Mouse (Mus musculus): ENCODE data around the gene Grm2. TPM values are rescaled to one million over a fixed set of nuclear protein-coding genes. Genes with fewer than 3 reads are reported as not detected.

Grm2 gene
- polyA plus RNA-seq, 1 experiment: not detected

DNA sequence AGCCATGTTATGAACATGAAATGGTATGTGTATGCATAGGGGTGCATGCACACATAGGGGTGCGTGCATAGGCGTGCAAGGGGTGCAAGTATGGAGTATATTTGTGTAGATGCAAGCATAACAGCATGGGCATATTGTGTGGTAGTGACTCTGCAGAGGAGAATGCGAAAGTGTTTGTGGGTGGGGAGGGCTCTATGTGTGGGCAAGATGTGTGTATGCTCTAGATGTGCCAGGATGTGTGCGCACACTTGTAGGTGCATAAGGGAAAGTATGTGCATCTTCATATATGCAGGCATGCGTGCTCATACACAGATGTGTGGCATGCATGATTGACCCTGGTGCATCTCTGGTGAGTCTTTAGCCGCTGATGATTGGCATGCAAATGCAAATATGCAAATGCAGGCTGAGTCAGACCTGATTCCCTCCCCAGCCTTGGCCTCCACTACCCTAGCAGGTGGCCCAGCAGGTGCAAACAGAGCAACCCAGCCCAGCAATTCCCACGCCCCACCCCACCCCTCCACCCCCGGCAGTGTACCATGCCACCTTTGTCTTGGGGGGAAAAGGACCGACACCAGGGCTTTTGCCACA, 10.1 kb downstream of the Grm2 start:
- Histone ChIP-seq H3K79me2 (ENCODE audit: control insufficient read depth, insufficient read depth) (no peaks in the 10 kb centered on the region), H3ac (ENCODE audit: control insufficient read depth, insufficient read length) (no peak overlapping the region), H3K36me3 (ENCODE audit: control insufficient read depth, insufficient read depth) (no peaks in the 10 kb centered on the region), H3K27me3 (ENCODE audit: control insufficient read depth, insufficient read depth, insufficient read length) (peaks cover 47% of the 10 kb centered on the region), H3K4me3 (no peak overlapping the region), H3K4me2 (ENCODE audit: low read depth) (no peak overlapping the region)
- TF ChIP-seq MYOD1 (IDR thresholded peaks at IDR 0.05; ENCODE audit: control insufficient read depth in 1 of 3, insufficient read length in 2 of 3, low read depth in 2 of 3): no peak
- TF ChIP-seq POLR2AphosphoS2 (IDR thresholded peaks at IDR 0.05; ENCODE audit: insufficient read length, low read depth): no peak
- no peak for TF ChIP-seq E2F4 (IDR thresholded peaks at IDR 0.05; ENCODE audit: insufficient read depth)
- TF ChIP-seq POLR2A (IDR thresholded peaks at IDR 0.05; ENCODE audit: insufficient read length, low read depth): no peak
- no peak for TF ChIP-seq SRF (IDR thresholded peaks at IDR 0.05; ENCODE audit: control insufficient read depth, insufficient read length, low read depth)
- TF ChIP-seq REST (IDR thresholded peaks at IDR 0.05; ENCODE audit: insufficient read depth, insufficient read length): no peak
- no peak for TF ChIP-seq CEBPB (IDR thresholded peaks at IDR 0.05; ENCODE audit: insufficient read depth, poor library complexity, severe bottlenecking)
- no peak for TF ChIP-seq USF1 (IDR thresholded peaks at IDR 0.05; ENCODE audit: low read depth)

DNA sequence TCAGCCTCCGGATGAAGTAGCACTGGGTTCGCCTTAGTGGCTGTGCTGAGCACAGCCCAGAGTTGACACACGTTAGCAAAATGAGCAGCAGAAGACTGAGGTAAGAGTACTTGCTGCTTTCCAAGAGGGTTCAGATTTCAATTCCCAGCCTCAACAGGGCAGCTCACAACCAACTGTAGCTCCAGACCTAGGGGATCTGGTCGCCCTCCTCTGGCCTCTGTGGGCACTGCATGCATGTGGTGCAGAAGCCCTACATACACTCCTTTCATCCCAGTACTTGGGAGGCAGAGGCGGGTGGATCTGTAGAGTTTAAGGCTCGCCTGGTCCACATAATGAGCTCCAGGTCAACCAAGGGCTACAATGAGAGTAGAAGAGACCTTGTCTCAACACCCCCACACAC, 12.1 kb downstream of the Grm2 start:
- Histone ChIP-seq H3K4me2 (ENCODE audit: low read depth) (no peak overlapping the region), H3K4me3 (no peak overlapping the region), H3K79me2 (ENCODE audit: control insufficient read depth, insufficient read depth) (no peaks in the 10 kb centered on the region), H3K27me3 (ENCODE audit: control insufficient read depth, insufficient read depth, insufficient read length) (peaks cover 37% of the 10 kb centered on the region), H3ac (ENCODE audit: control insufficient read depth, insufficient read length) (no peak overlapping the region), H3K36me3 (ENCODE audit: control insufficient read depth, insufficient read depth) (no peaks in the 10 kb centered on the region)
- TF ChIP-seq SRF (IDR thresholded peaks at IDR 0.05; ENCODE audit: control insufficient read depth, insufficient read length, low read depth) (no peak), MYOG (IDR thresholded peaks at IDR 0.05; ENCODE audit: control insufficient read depth in 1 of 3, insufficient read depth in 1 of 3, insufficient read length in 2 of 3, low read depth in 2 of 3) (no peak), MAX (IDR thresholded peaks at IDR 0.05; ENCODE audit: low read depth) (no peak), REST (IDR thresholded peaks at IDR 0.05; ENCODE audit: insufficient read depth, insufficient read length) (no peak)

DNA sequence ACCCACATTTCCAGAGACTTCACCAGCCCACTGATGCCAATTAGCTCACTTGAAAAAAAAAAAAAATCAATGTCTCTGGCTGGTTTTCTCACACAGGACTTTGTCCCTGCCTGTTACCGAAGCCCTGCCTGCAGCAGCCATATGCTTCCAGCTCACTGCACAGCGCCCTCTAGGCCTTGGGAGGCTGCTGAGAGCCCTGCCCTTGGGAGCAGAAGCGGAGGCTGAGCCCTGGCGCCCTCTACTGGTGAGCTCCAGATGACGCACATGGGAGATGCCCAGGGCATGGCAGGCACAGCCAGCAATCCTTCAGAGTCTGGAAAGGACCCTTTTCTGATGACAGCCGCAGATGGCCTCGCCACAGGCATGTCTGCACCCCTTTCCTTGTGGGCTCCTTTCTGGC, 12.8 kb downstream of the Grm2 start:
- no peak overlapping the region for H3K4me2 ChIP-seq (ENCODE audit: low read depth)
- no peaks in the 10 kb centered on the region for H3K36me3 ChIP-seq (ENCODE audit: control insufficient read depth, insufficient read depth)
- H3K79me2 ChIP-seq (ENCODE audit: control insufficient read depth, insufficient read depth): no peaks in the 10 kb centered on the region
- peaks cover 34% of the 10 kb centered on the region for H3K27me3 ChIP-seq (ENCODE audit: control insufficient read depth, insufficient read depth, insufficient read length)
- H3K4me3 ChIP-seq: no peak overlapping the region
- TF ChIP-seq MAX (IDR thresholded peaks at IDR 0.05; ENCODE audit: low read depth): no peak
- TF ChIP-seq USF1 (IDR thresholded peaks at IDR 0.05; ENCODE audit: low read depth): no peak
- TF ChIP-seq E2F4 (IDR thresholded peaks at IDR 0.05; ENCODE audit: insufficient read depth): no peak
- no peak for TF ChIP-seq TCF12 (IDR thresholded peaks at IDR 0.05; ENCODE audit: insufficient read depth, poor library complexity, severe bottlenecking)
- TF ChIP-seq MYOD1 (IDR thresholded peaks at IDR 0.05; ENCODE audit: control insufficient read depth in 1 of 3, insufficient read length in 2 of 3, low read depth in 2 of 3): no peak
- no peak for TF ChIP-seq POLR2AphosphoS2 (IDR thresholded peaks at IDR 0.05; ENCODE audit: insufficient read length, low read depth)
- no peak for TF ChIP-seq REST (IDR thresholded peaks at IDR 0.05; ENCODE audit: insufficient read depth, insufficient read length)
- no peak for TF ChIP-seq POLR2A (IDR thresholded peaks at IDR 0.05; ENCODE audit: insufficient read length, low read depth)
- TF ChIP-seq SRF (IDR thresholded peaks at IDR 0.05; ENCODE audit: control insufficient read depth, insufficient read length, low read depth): no peak
- TF ChIP-seq TCF3 (IDR thresholded peaks at IDR 0.05; ENCODE audit: insufficient read length, low read depth): no peak
- TF ChIP-seq MYOG (IDR thresholded peaks at IDR 0.05; ENCODE audit: control insufficient read depth in 1 of 3, insufficient read depth in 1 of 3, insufficient read length in 2 of 3, low read depth in 2 of 3): no peak
- TF ChIP-seq CEBPB (IDR thresholded peaks at IDR 0.05; ENCODE audit: insufficient read depth, poor library complexity, severe bottlenecking): no peak
- H3ac ChIP-seq (ENCODE audit: control insufficient read depth, insufficient read length): no peak overlapping the region

DNA sequence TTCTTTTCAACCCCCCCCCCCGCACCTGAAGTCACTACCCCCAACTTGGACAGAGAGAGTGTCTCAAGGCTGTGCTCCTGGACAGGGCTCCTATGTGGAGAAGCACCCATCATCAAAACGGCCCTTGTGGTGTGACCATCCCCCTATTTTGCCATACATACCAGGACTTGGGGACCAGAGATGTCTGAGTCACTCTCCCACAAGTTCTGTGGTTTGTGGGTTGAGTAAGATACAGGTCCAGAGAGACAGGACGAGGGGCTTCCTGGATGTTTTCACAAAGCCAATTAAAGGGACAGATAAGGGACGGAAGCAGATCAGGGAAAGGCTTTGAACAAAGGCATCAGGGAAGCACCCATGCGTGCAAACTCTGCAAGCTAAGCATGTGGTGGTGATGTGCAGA, 14.5 kb downstream of the Grm2 start:
- Histone ChIP-seq H3ac (ENCODE audit: control insufficient read depth, insufficient read length) (no peak overlapping the region), H3K36me3 (ENCODE audit: control insufficient read depth, insufficient read depth) (no peaks in the 10 kb centered on the region), H3K79me2 (ENCODE audit: control insufficient read depth, insufficient read depth) (no peaks in the 10 kb centered on the region), H3K4me3 (no peak overlapping the region), H3K27me3 (ENCODE audit: control insufficient read depth, insufficient read depth, insufficient read length) (peaks cover 17% of the 10 kb centered on the region), H3K4me2 (ENCODE audit: low read depth) (no peak overlapping the region)
- TF ChIP-seq REST (IDR thresholded peaks at IDR 0.05; ENCODE audit: insufficient read depth, insufficient read length) (no peak), POLR2AphosphoS2 (IDR thresholded peaks at IDR 0.05; ENCODE audit: insufficient read length, low read depth) (no peak), CEBPB (IDR thresholded peaks at IDR 0.05; ENCODE audit: insufficient read depth, poor library complexity, severe bottlenecking) (no peak), MYOD1 (IDR thresholded peaks at IDR 0.05; ENCODE audit: control insufficient read depth in 1 of 3, insufficient read length in 2 of 3, low read depth in 2 of 3) (no peak), POLR2A (IDR thresholded peaks at IDR 0.05; ENCODE audit: insufficient read length, low read depth) (no peak), SRF (IDR thresholded peaks at IDR 0.05; ENCODE audit: control insufficient read depth, insufficient read length, low read depth) (no peak)

DNA sequence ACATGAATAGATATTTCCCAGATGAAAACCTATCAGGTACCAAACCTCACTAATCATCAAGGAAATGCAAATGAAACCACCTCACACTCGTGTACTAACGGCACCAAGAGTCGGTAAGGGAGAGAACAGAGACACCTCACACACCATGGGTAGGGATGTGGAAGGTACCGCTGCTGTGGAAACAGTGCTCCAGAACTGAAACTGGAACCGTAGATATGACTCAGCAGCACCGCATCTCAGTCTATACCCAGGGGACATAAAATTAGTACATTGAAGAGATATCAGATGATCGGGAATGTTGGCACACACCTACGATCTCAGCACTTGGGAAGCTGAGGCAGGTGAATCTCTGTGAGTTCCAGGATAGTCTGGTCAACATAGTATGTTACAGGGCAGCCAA, 17.7 kb downstream of the Grm2 start:
- TF ChIP-seq TCF3 (IDR thresholded peaks at IDR 0.05; ENCODE audit: insufficient read length, low read depth): no peak
- no peak for TF ChIP-seq REST (IDR thresholded peaks at IDR 0.05; ENCODE audit: insufficient read depth, insufficient read length)
- TF ChIP-seq TCF12 (IDR thresholded peaks at IDR 0.05; ENCODE audit: insufficient read depth, poor library complexity, severe bottlenecking): no peak
- TF ChIP-seq E2F4 (IDR thresholded peaks at IDR 0.05; ENCODE audit: insufficient read depth): no peak
- no peak for TF ChIP-seq USF1 (IDR thresholded peaks at IDR 0.05; ENCODE audit: low read depth)
- TF ChIP-seq CEBPB (IDR thresholded peaks at IDR 0.05; ENCODE audit: insufficient read depth, poor library complexity, severe bottlenecking): no peak
- no peak for TF ChIP-seq POLR2AphosphoS2 (IDR thresholded peaks at IDR 0.05; ENCODE audit: insufficient read length, low read depth)
- TF ChIP-seq MYOG (IDR thresholded peaks at IDR 0.05; ENCODE audit: control insufficient read depth in 1 of 3, insufficient read depth in 1 of 3, insufficient read length in 2 of 3, low read depth in 2 of 3): no peak
- no peak for TF ChIP-seq MYOD1 (IDR thresholded peaks at IDR 0.05; ENCODE audit: control insufficient read depth in 1 of 3, insufficient read length in 2 of 3, low read depth in 2 of 3)
- no peak for TF ChIP-seq MAX (IDR thresholded peaks at IDR 0.05; ENCODE audit: low read depth)
- no peak for TF ChIP-seq POLR2A (IDR thresholded peaks at IDR 0.05; ENCODE audit: insufficient read length, low read depth)
- no peak for TF ChIP-seq SRF (IDR thresholded peaks at IDR 0.05; ENCODE audit: control insufficient read depth, insufficient read length, low read depth)
- Histone ChIP-seq H3K4me2 (ENCODE audit: low read depth) (no peak overlapping the region), H3ac (ENCODE audit: control insufficient read depth, insufficient read length) (no peak overlapping the region), H3K27me3 (ENCODE audit: control insufficient read depth, insufficient read depth, insufficient read length) (peaks cover 10% of the 10 kb centered on the region), H3K36me3 (ENCODE audit: control insufficient read depth, insufficient read depth) (no peaks in the 10 kb centered on the region), H3K79me2 (ENCODE audit: control insufficient read depth, insufficient read depth) (no peaks in the 10 kb centered on the region), H3K4me3 (no peak overlapping the region)
